15 mouse cellular contexts compared by ENCODE assay signal in the genomic region with DNA sequence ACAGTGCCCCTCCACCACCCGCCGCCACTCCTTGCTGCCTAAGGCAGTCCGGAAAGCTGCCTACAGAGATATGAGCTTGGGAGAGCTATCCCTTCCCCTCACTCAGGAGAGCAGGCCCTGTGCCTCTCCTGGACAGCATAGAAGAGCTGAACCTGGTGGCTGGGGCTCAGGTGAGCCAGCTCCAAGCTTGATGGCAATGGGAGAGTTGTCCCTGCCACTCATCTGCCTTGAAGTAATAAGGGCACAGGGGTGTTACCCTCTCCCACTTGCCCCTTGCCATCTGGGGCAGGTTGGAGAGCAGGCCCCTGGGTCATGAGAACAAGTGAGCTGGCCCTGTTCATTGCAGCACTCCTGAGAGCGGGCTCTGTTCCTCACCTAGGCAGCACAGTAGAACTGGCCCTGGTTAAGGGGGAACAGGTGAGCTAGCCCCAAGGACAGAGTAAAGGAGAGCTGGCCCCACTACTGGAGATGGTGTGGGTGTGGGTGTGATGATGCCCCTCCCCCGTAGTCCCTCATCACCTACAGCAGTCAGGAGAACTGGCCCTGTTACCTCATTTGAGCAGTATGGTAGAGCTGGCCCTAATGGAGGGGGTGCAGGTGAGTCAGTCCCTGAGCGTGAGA. TPM values are rescaled to one million over a fixed set of nuclear protein-coding genes. Genes with fewer than 3 reads are reported as not detected.
DNase-seq lines count a peak whose midpoint lies in the region; ATAC-seq and TF ChIP-seq lines count a peak whose summit lies in the region.
"Had no signal": no experiment of that assay in that cellular context is flagged by ENCODE, and none has a peak within 500 bp of the region (broad histone marks: within the 10 kb centered on the region; RNA-seq: fewer than 3 reads in every experiment).

No protein-coding gene starts in this region.

- WGBS in intestine, embryonic 16.5 days = 95% methylated on average over 6 of the region's 6 CpGs
- 88% methylated on average over 6 of the region's 6 CpGs for WGBS in intestine, postnatal 0 days
- WGBS in midbrain, embryonic 13.5 days = 96% methylated on average over 6 of the region's 6 CpGs
- WGBS in midbrain, embryonic 10.5 days = 95% methylated on average over 6 of the region's 6 CpGs
- 92% methylated on average over 6 of the region's 6 CpGs for WGBS in midbrain, embryonic 16.5 days

- DNase-seq in gastrocnemius, adult 2 months = no peak
- no peak for DNase-seq in gastrocnemius, postnatal 14 days
- no peak for DNase-seq in midbrain, embryonic 10.5 days (ENCODE audit: low spot score)
- no peak for DNase-seq in cerebellum, adult 9-11 months
- DNase-seq: cerebellum, adult 18-20 months; heart, postnatal 4 days; kidney, postnatal 14 days; layer of hippocampus, postnatal 36 days; left cerebral cortex, postnatal 4 days; right cerebral cortex, adult 18-20 months; spleen, adult 18-20 months had no signal

- intact Hi-C loops in gastrocnemius, adult 2 months (cut with DNase I) = no loop called here
- intact Hi-C loops in gastrocnemius, postnatal 14 days (cut with DNase I; ENCODE audit: low total_unique reads) = no loop called here

- H3K9me3 ChIP-seq in intestine, embryonic 16.5 days (ENCODE audit: control insufficient read depth, low read length) = no peaks in the 10 kb centered on the region
- no peaks in the 10 kb centered on the region for H3K9me3 ChIP-seq in intestine, postnatal 0 days (ENCODE audit: control insufficient read depth)
- no peaks in the 10 kb centered on the region for H3K9me3 ChIP-seq in midbrain, embryonic 13.5 days
- no peaks in the 10 kb centered on the region for H3K9me3 ChIP-seq in midbrain, embryonic 10.5 days (replicated peaks)
- no peaks in the 10 kb centered on the region for H3K9me3 ChIP-seq in midbrain, embryonic 16.5 days (replicated peaks; ENCODE audit: control insufficient read depth, low read length, poor library complexity, severe bottlenecking)

- H3K9ac ChIP-seq in intestine, embryonic 16.5 days (ENCODE audit: low read depth, low read length) = no peak overlapping the region
- H3K9ac ChIP-seq in intestine, postnatal 0 days (ENCODE audit: low read depth, low read length) = no peak overlapping the region
- H3K9ac ChIP-seq in midbrain, embryonic 13.5 days (replicated peaks) = no peak overlapping the region
- no peak overlapping the region for H3K9ac ChIP-seq in midbrain, embryonic 16.5 days (ENCODE audit: low read depth, low read length)

- no peak for TF ChIP-seq CTCF in gastrocnemius, adult 2 months (IDR thresholded peaks at IDR 0.05)
- TF ChIP-seq CTCF in intestine, postnatal 0 days (IDR thresholded peaks at IDR 0.05; ENCODE audit: low read depth) = no peak

- H3K36me3 ChIP-seq in intestine, embryonic 16.5 days (ENCODE audit: control insufficient read depth, insufficient read depth, low read length) = no peaks in the 10 kb centered on the region
- H3K36me3 ChIP-seq in intestine, postnatal 0 days (ENCODE audit: control insufficient read depth, insufficient read depth) = no peaks in the 10 kb centered on the region
- no peaks in the 10 kb centered on the region for H3K36me3 ChIP-seq in midbrain, embryonic 13.5 days
- H3K36me3 ChIP-seq in midbrain, embryonic 10.5 days = no peaks in the 10 kb centered on the region
- H3K36me3 ChIP-seq in midbrain, embryonic 16.5 days (ENCODE audit: control insufficient read depth, insufficient read depth, low read length) = no peaks in the 10 kb centered on the region

- no peaks in the 10 kb centered on the region for H3K27me3 ChIP-seq in intestine, embryonic 16.5 days (replicated peaks; ENCODE audit: control insufficient read depth, insufficient read depth, low read length)
- H3K27me3 ChIP-seq in intestine, postnatal 0 days (replicated peaks; ENCODE audit: control insufficient read depth, insufficient read depth, low read length) = no peaks in the 10 kb centered on the region
- H3K27me3 ChIP-seq in midbrain, embryonic 13.5 days = no peaks in the 10 kb centered on the region
- no peaks in the 10 kb centered on the region for H3K27me3 ChIP-seq in midbrain, embryonic 10.5 days (ENCODE audit: low read depth, poor library complexity, severe bottlenecking)
- H3K27me3 ChIP-seq in midbrain, embryonic 16.5 days (ENCODE audit: control insufficient read depth, insufficient read depth, low read depth, low read length) = no peaks in the 10 kb centered on the region

- H3K4me2 ChIP-seq in intestine, embryonic 16.5 days (ENCODE audit: low read depth, low read length) = no peak overlapping the region
- H3K4me2 ChIP-seq in intestine, postnatal 0 days (replicated peaks; ENCODE audit: low read depth) = no peak overlapping the region
- H3K4me2 ChIP-seq in midbrain, embryonic 13.5 days (replicated peaks) = no peak overlapping the region
- H3K4me2 ChIP-seq in midbrain, embryonic 16.5 days (ENCODE audit: low read length) = no peak overlapping the region

- H3K4me1 ChIP-seq in intestine, embryonic 16.5 days (ENCODE audit: control insufficient read depth, insufficient read depth, low read length) = 0 out of 2 replicates have a peak, but pooled peaks cover 2% of the 10 kb centered on the region
- H3K4me1 ChIP-seq in intestine, postnatal 0 days (replicated peaks; ENCODE audit: control insufficient read depth, insufficient read depth, low read length) = no peaks in the 10 kb centered on the region
- no peaks in the 10 kb centered on the region for H3K4me1 ChIP-seq in midbrain, embryonic 13.5 days (replicated peaks)
- no peaks in the 10 kb centered on the region for H3K4me1 ChIP-seq in midbrain, embryonic 10.5 days
- no peaks in the 10 kb centered on the region for H3K4me1 ChIP-seq in midbrain, embryonic 16.5 days (ENCODE audit: control insufficient read depth, insufficient read depth, low read length)

- H3K4me3 ChIP-seq in gastrocnemius, adult 2 months = no peak overlapping the region
- H3K4me3 ChIP-seq in intestine, embryonic 16.5 days (ENCODE audit: low read length) = no peak overlapping the region
- no peak overlapping the region for H3K4me3 ChIP-seq in intestine, postnatal 0 days (ENCODE audit: low read depth, low read length)
- H3K4me3 ChIP-seq in midbrain, embryonic 13.5 days (replicated peaks) = no peak overlapping the region
- H3K4me3 ChIP-seq in midbrain, embryonic 10.5 days = no peak overlapping the region
- no peak overlapping the region for H3K4me3 ChIP-seq in midbrain, embryonic 16.5 days (ENCODE audit: low read depth, low read length)

- H3K27ac ChIP-seq in gastrocnemius, adult 2 months = peak overlapping the region; percentile 21; the same call in 1 of the 2 replicates
- H3K27ac ChIP-seq in intestine, embryonic 16.5 days (ENCODE audit: low read length) = no peak overlapping the region
- H3K27ac ChIP-seq in intestine, postnatal 0 days (ENCODE audit: low read depth, low read length) = no peak overlapping the region
- H3K27ac ChIP-seq in midbrain, embryonic 13.5 days = no peak overlapping the region
- no peak overlapping the region for H3K27ac ChIP-seq in midbrain, embryonic 10.5 days (replicated peaks)
- no peak overlapping the region for H3K27ac ChIP-seq in midbrain, embryonic 16.5 days (ENCODE audit: low read length)

- peak; percentile 11; the same call in 1 of the 2 replicates for ATAC-seq in intestine, embryonic 16.5 days
- ATAC-seq in intestine, postnatal 0 days = no peak
- peak; percentile 60; the same call in 1 of the 2 replicates for ATAC-seq in midbrain, embryonic 13.5 days
- peak; percentile 28; the same call in 1 of the 2 replicates for ATAC-seq in midbrain, embryonic 16.5 days

RNA-seq across cellular contexts. Expression of a gene that starts 28.7 kb away (rescaled TPM):
- total RNA-seq in gastrocnemius, adult 2 months (2021) = 10 to 100 TPM; 22.4 to 24.5 TPM
- 10 to 100 TPM; 15.6 to 16.3 TPM for total RNA-seq in gastrocnemius, postnatal 14 days (2021)
- polyA plus RNA-seq in intestine, embryonic 16.5 days (2015; fragmentation: Nextera tagmentation; extraction: Ambion mirVana) = 16.8 and 17.6 TPM in 2 replicates
- 11.0 and 11.2 TPM in 2 replicates for polyA plus RNA-seq in intestine, postnatal 0 days (2015; fragmentation: Nextera tagmentation; extraction: Ambion mirVana)
- polyA plus RNA-seq in midbrain, embryonic 13.5 days (2015; fragmentation: Nextera tagmentation; extraction: Ambion mirVana) = 2.8 and 3.2 TPM in 2 replicates
- 10.0 and 10.4 TPM in 2 replicates for polyA plus RNA-seq in midbrain, embryonic 10.5 days (2016; fragmentation: Nextera tagmentation; extraction: Ambion mirVana)
- polyA plus RNA-seq in midbrain, embryonic 16.5 days (2015; fragmentation: Nextera tagmentation; extraction: Ambion mirVana) = 2.1 and 2.7 TPM in 2 replicates
